Mouse (Mus musculus) lung, postnatal 0 days (tissue): ENCODE data around the gene Ppp1r3a. TPM values are rescaled to one million over a fixed set of nuclear protein-coding genes. Genes with fewer than 3 reads are reported as not detected.
A peak's percentile ranks its signal among the peaks of the same experiment; 100 is the strongest.

Source experiments
- ATAC-seq: fragments of 200-750 bp; cut with Nextera tagmentation; 2 replicates; pipeline ENCODE4 v1.8.0; 2017; ENCODE audit warnings: moderate library complexity
- DNase-seq: peaks from one replicate; pipeline ENCODE4 v3.0.0-alpha.2; 2016; ENCODE audit warnings: low spot score
- H3K27ac ChIP-seq: fragments of 300-500 bp; sonication (generic); 2 replicates; pipeline ENCODE4 v1.5.1; 2014; ENCODE audit warnings: antibody characterized with exemption, mild to moderate bottlenecking, low read length, mixed read lengths
- H3K27me3 ChIP-seq: fragments of 300-500 bp; sonication (generic); replicated peaks from 2 replicates; pipeline ENCODE4 v1.6.1; 2014; ENCODE audit warnings: low read length, mixed read lengths; ENCODE audit not compliant: insufficient read depth
- H3K36me3 ChIP-seq: fragments of 300-500 bp; sonication (generic); 2 replicates; pipeline ENCODE4 v1.6.1; 2014; ENCODE audit warnings: low read length, mixed read lengths; ENCODE audit not compliant: insufficient read depth
- H3K4me1 ChIP-seq: fragments of 300-500 bp; sonication (generic); 2 replicates; pipeline ENCODE4 v1.6.1; 2014; ENCODE audit warnings: antibody characterized with exemption, low read depth, low read length, mixed read lengths; ENCODE audit not compliant: insufficient read depth
- H3K4me2 ChIP-seq: fragments of 300-500 bp; sonication (generic); replicated peaks from 2 replicates; pipeline ENCODE4 v1.6.1; 2014; ENCODE audit warnings: low read depth, mild to moderate bottlenecking, low read length, moderate library complexity, mixed read lengths
- H3K4me3 ChIP-seq: fragments of 300-500 bp; sonication (generic); 2 replicates; pipeline ENCODE4 v1.5.1; 2014; ENCODE audit warnings: low read depth, low read length
- H3K9ac ChIP-seq: fragments of 300-500 bp; sonication (generic); replicated peaks from 2 replicates; pipeline ENCODE4 v1.6.1; 2014; ENCODE audit warnings: low read depth, mild to moderate bottlenecking
- H3K9me3 ChIP-seq: fragments of 300-500 bp; sonication (generic); 2 replicates; pipeline ENCODE4 v1.6.1; 2016; ENCODE audit warnings: low read length, mixed read lengths
- CTCF ChIP-seq: IDR thresholded peaks from 2 replicates; pipeline ENCODE4 v1.5.1; 2016; ENCODE audit warnings: antibody characterized with exemption, mild to moderate bottlenecking
- EP300 ChIP-seq: IDR thresholded peaks from 2 replicates; pipeline ENCODE4 v1.6.1; 2016; ENCODE audit warnings: antibody characterized with exemption, mild to moderate bottlenecking, control low read depth
- WGBS: fragments of 180-500 bp; shearing (Covaris S2); extraction: QIAGEN DNeasy Blood & Tissue Kit; methylation state at CpG from one replicate; pipeline ENCODE4 v1.1.7; 2014; 5-methylcytosine and 5-hydroxymethylcytosine counted together
- polyA plus RNA-seq: library from polyadenylated mRNA; unstranded; fragments of >200 nt; fragmentation: Nextera tagmentation; extraction: Ambion mirVana; gene quantifications from 2 replicates; pipeline ENCODE4 v1.2.1, GENCODE M21; 2015

Ppp1r3a gene
- polyA plus RNA-seq: 0.13 and 0.17 TPM in 2 replicates

DNA sequence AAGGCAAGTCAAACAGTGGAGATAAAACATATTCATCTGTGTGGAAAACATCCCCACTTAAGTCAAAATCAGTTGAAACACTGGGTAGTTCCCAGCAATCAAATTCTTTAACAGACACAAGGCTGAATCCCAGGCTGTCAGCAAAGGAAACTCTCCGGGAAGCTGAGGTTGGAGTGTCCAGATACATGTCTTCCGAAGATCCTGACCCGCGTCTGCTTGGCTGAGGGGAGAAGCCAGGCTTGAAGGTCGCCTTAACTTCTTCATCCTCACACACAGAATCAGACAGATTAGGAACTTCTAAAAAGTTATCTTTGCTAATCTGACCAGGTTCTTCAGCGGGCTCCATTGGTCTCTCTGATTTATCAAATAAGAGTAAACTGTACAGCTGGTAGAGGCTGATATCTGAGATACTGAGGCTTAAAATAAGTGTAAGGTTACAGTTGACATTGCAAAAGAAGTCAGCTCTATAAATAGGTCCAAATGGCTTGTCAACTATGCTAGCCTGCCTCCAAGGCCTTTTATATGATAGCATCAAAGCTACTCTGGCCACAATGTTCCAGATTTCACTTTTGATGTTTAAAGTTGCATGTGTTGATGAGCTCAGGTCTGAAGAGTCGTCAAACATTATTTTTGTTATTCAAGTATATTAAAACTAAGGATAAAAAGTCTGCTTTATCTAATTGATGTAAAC lies at the start of gene Ppp1r3a:
Gene Ppp1r3a (minus strand): TSS at position 374 of the 691 bp plus-strand sequence.
- Histone ChIP-seq H3K36me3 (no peaks in the 10 kb centered on the region), H3K27ac (no peak within 1 kb of the TSS), H3K4me1 (no peaks in the 10 kb centered on the region), H3K9ac (no peak within 1 kb of the TSS), H3K9me3 (no peaks in the 10 kb centered on the region), H3K4me3 (no peak within 1 kb of the TSS), H3K27me3 (no peaks in the 10 kb centered on the region), H3K4me2 (no peak within 1 kb of the TSS)
- 65% methylated on average over 7 of the region's 7 CpGs for WGBS
- no peak for DNase-seq
- no peak for ATAC-seq
- TF ChIP-seq EP300 (no peak), CTCF (no peak)

DNA sequence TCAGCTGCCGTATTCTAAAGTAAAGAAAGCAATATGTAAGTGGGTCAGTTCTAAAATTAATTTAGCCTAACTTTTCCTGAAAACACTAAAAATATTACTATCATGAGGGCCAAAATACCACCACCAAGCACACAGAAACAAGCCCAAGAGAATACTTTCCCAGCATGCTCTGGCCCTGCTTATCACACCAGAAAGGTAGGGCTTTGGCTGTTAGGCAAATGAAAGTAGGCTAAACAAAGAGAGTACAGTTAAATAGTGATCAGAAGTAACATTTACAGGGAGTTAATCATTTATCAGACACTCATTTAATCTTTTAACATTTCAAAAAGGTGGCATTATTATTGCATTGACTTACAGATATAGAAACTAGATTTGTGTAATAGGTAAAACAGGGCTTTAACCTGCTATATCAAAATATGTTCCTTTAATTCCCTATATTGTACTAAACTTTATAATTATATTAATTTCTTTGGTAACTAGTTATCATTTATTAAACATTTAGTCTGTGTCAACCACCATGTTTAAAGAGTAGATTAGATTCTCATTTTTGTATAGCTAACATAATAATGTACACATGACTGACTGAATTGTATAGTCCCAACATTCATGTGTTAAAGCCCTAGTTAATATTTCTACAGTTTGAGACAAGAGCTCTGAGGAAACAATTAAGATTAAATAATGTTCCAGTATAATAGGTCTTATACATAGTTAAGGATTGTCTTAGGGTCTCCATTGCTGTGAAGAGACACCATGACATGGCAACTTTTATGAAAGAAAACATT lies 32.3 kb upstream of the Ppp1r3a start:
- Histone ChIP-seq H3K27me3 (no peaks in the 10 kb centered on the region), H3K9ac (no peak overlapping the region), H3K9me3 (no peaks in the 10 kb centered on the region), H3K4me2 (no peak overlapping the region), H3K36me3 (no peaks in the 10 kb centered on the region), H3K4me1 (no peaks in the 10 kb centered on the region), H3K4me3 (no peak overlapping the region), H3K27ac (no peak overlapping the region)
- ATAC-seq (no peak), DNase-seq (no peak)
- TF ChIP-seq EP300 (no peak), CTCF (no peak)
- 62% methylated on average over 1 of the region's 1 CpGs for WGBS

DNA sequence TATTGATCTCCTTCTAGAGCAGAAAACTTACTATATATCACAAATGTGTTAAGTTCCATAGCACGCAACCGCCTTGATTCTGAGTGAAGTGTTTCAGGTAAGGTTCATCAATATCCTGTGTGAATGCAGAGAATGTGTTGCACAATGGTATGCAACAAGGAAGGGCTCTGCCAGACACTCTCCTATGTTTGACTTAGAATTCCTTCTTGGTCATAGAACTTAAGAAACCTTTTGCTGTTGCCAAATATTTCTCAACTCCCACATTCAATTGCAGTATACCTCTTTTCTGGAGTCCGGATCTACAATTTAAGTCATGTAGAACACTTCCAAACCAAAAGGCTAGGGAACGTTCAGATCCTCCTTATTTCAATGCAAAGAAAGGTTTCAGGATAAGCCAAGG lies 22.8 kb upstream of the Ppp1r3a start:
- DNase-seq (peak; percentile 83), ATAC-seq (peak; percentile 77)
- TF ChIP-seq EP300: peak; percentile 78
- no peak for TF ChIP-seq CTCF
- Histone ChIP-seq H3K36me3 (no peaks in the 10 kb centered on the region), H3K4me3 (no peak overlapping the region), H3K4me2 (no peak overlapping the region), H3K27me3 (no peaks in the 10 kb centered on the region), H3K9ac (no peak overlapping the region), H3K4me1 (no peaks in the 10 kb centered on the region), H3K27ac (no peak overlapping the region), H3K9me3 (no peaks in the 10 kb centered on the region)
- WGBS: 62% methylated on average over 4 of the region's 4 CpGs

DNA sequence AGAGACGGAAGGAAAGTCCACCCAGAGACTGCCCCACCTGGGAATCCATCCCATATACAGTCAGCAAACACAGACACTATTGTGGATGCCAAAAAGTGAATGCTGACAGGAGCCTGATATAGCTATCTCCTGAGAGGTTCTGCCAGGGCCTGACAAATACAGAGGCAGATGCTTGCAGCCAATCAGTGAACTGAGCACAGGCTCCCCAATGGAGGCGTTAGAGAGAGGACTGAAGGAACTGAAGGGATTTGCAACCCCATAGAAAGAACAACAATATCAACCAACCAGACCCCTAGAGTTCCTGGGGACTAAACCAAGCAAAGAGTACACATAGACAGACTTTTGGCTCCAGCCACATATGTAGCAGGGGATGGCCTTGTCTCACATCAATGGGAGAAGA lies 16.6 kb upstream of the Ppp1r3a start:
- no peaks in the 10 kb centered on the region for H3K9me3 ChIP-seq
- TF ChIP-seq CTCF (no peak), EP300 (no peak)
- ATAC-seq: no peak
- H3K27me3 ChIP-seq: no peaks in the 10 kb centered on the region
- H3K27ac ChIP-seq: no peak overlapping the region
- no peaks in the 10 kb centered on the region for H3K4me1 ChIP-seq
- H3K9ac ChIP-seq: no peak overlapping the region
- H3K4me2 ChIP-seq: no peak overlapping the region
- H3K4me3 ChIP-seq: no peak overlapping the region
- H3K36me3 ChIP-seq: no peaks in the 10 kb centered on the region
- DNase-seq: no peak
- 69% methylated on average over 2 of the region's 2 CpGs for WGBS

DNA sequence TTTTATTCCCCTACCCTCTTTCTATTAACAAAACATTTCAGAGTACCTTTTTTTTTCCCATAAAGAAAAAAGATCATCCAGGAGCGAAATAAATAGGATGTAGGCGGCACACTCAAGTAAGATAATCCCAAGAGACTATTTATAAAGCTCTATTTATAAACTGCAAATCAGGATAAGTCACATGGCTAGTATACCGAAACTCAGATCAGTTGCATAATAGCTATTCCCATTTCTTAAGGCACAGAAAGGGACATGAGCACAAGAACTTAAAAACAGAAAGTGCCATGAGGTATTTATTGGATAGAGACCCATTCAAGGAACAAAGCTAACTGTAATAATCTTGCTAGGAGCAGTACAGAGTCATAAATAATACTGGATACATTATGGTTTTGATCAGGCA lies 2.4 kb upstream of the Ppp1r3a start:
- no peaks in the 10 kb centered on the region for H3K4me1 ChIP-seq
- no peak for TF ChIP-seq CTCF
- no peak for TF ChIP-seq EP300
- no peak for ATAC-seq
- H3K9ac ChIP-seq: no peak overlapping the region
- DNase-seq: no peak
- H3K27ac ChIP-seq: no peak overlapping the region
- H3K36me3 ChIP-seq: no peaks in the 10 kb centered on the region
- no peak overlapping the region for H3K4me3 ChIP-seq
- H3K27me3 ChIP-seq: no peaks in the 10 kb centered on the region
- H3K4me2 ChIP-seq: no peak overlapping the region
- no peaks in the 10 kb centered on the region for H3K9me3 ChIP-seq
- 66% methylated on average over 3 of the region's 3 CpGs for WGBS

DNA sequence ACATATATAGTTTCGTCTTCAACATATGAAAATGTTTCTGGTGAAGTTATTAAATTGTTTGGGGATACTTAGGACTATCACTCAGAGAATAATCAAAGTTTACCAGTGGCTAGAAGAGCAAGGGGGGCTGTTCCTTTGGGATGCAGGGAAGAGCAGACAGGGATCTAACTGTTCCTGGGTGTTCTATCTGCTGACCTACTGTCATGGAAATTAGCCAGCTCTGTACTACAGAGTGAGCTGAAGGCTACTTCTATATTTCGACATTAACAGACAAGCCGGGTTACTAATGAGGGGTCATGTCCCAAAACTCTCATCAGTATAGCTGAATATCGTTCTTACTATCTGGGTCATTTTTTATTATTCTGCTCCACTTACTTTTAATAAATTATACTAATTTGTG lies 1.6 kb downstream of the Ppp1r3a start:
- H3K9me3 ChIP-seq: no peaks in the 10 kb centered on the region

More for the DNA sequence above, 1.6 kb downstream of the Ppp1r3a start:
- ATAC-seq: no peak
- Histone ChIP-seq H3K4me1 (no peaks in the 10 kb centered on the region), H3K27me3 (no peaks in the 10 kb centered on the region), H3K9ac (no peak overlapping the region), H3K4me2 (no peak overlapping the region), H3K36me3 (no peaks in the 10 kb centered on the region), H3K27ac (no peak overlapping the region), H3K4me3 (no peak overlapping the region)
- DNase-seq: no peak
- WGBS: 76% methylated on average over 4 of the region's 4 CpGs
- TF ChIP-seq EP300 (no peak), CTCF (no peak)
